Mouse (Mus musculus) midbrain, embryonic 14.5 days (tissue): ENCODE data around the gene Tspan3. TPM values are rescaled to one million over a fixed set of nuclear protein-coding genes. Genes with fewer than 3 reads are reported as not detected.

Experiments
- ATAC-seq: fragments of 200-750 bp; cut with Nextera tagmentation; 2 replicates; pipeline ENCODE4 v1.8.0; 2017; ENCODE audit warnings: moderate number of reproducible peaks, moderate library complexity; ENCODE audit not compliant: low FRiP score, low TSS enrichment
- DNase-seq: peaks from one replicate; pipeline ENCODE4 v3.0.0-alpha.2; 2015
- H3K27ac ChIP-seq: fragments of 300-500 bp; sonication (generic); replicated peaks from 2 replicates; pipeline ENCODE4 v1.5.1; 2014; ENCODE audit warnings: mild to moderate bottlenecking, low read depth, low read length, moderate library complexity
- H3K27me3 ChIP-seq: fragments of 300-500 bp; sonication (generic); 2 replicates; pipeline ENCODE4 v1.6.1; 2014; ENCODE audit warnings: low read length, control low read depth, mixed read lengths; ENCODE audit not compliant: control insufficient read depth, insufficient read depth
- H3K36me3 ChIP-seq: fragments of 300-500 bp; sonication (generic); 2 replicates; pipeline ENCODE4 v1.6.1; 2014; ENCODE audit warnings: low read length, control low read depth; ENCODE audit not compliant: control insufficient read depth, insufficient read depth
- H3K4me1 ChIP-seq: fragments of 300-500 bp; sonication (generic); 2 replicates; pipeline ENCODE4 v1.6.1; 2014; ENCODE audit warnings: mild to moderate bottlenecking, antibody characterized with exemption, low read length, control low read depth; ENCODE audit not compliant: control insufficient read depth, insufficient read depth
- H3K4me2 ChIP-seq: fragments of 300-500 bp; sonication (generic); 2 replicates; pipeline ENCODE4 v1.6.1; 2014; ENCODE audit warnings: mild to moderate bottlenecking, low read length, moderate library complexity
- H3K4me3 ChIP-seq: fragments of 300-500 bp; sonication (generic); replicated peaks from 2 replicates; pipeline ENCODE4 v1.5.1; 2014; ENCODE audit warnings: low read depth, low read length
- H3K9ac ChIP-seq: fragments of 300-500 bp; sonication (generic); replicated peaks from 2 replicates; pipeline ENCODE4 v1.6.1; 2014; ENCODE audit warnings: mild to moderate bottlenecking, low read length, moderate library complexity
- H3K9me3 ChIP-seq: fragments of 300-500 bp; sonication (generic); 2 replicates; pipeline ENCODE4 v1.6.1; 2016; ENCODE audit warnings: low read length, control low read depth, mixed read lengths; ENCODE audit not compliant: control insufficient read depth
- WGBS: fragments of 180-500 bp; shearing (Covaris S2); extraction: QIAGEN DNeasy Blood & Tissue Kit; methylation state at CpG from one replicate; pipeline ENCODE4 v1.1.7; 2014; 5-methylcytosine and 5-hydroxymethylcytosine counted together
- polyA plus RNA-seq: library from polyadenylated mRNA; unstranded; fragments of >200 nt; fragmentation: Nextera tagmentation; extraction: Ambion mirVana; gene quantifications from 2 replicates; pipeline ENCODE4 v1.2.1, GENCODE M21; 2014

Tspan3 gene
- polyA plus RNA-seq, 1 experiment from 2014 or later = 629 TPM

- no peak overlapping the region for H3K4me2 ChIP-seq
- no peak for DNase-seq
- no peak overlapping the region for H3K9ac ChIP-seq
- H3K4me1 ChIP-seq = no peaks in the 10 kb centered on the region
- no peak for ATAC-seq
- WGBS = 94% methylated on average over 3 of the region's 3 CpGs
- H3K9me3 ChIP-seq = no peaks in the 10 kb centered on the region
- no peak overlapping the region for H3K27ac ChIP-seq
- H3K36me3 ChIP-seq = peaks cover 70% of the 10 kb centered on the region
- no peak overlapping the region for H3K4me3 ChIP-seq
- no peaks in the 10 kb centered on the region for H3K27me3 ChIP-seq
These were observed 35.3 kb downstream of the Tspan3 start for GRCm38 (mm10) chr9:56129951-56130350.

GRCm38 (mm10) chr9:56128331-56128730 lies 36.9 kb downstream of the Tspan3 start:
- Histone ChIP-seq H3K9ac (no peak overlapping the region), H3K27ac (no peak overlapping the region), H3K4me2 (no peak overlapping the region), H3K4me1 (no peaks in the 10 kb centered on the region), H3K4me3 (no peak overlapping the region), H3K9me3 (no peaks in the 10 kb centered on the region), H3K36me3 (peaks cover 54% of the 10 kb centered on the region), H3K27me3 (no peaks in the 10 kb centered on the region)
- no peak for ATAC-seq
- WGBS = 78% methylated on average over 9 of the region's 9 CpGs
- no peak for DNase-seq

DNA sequence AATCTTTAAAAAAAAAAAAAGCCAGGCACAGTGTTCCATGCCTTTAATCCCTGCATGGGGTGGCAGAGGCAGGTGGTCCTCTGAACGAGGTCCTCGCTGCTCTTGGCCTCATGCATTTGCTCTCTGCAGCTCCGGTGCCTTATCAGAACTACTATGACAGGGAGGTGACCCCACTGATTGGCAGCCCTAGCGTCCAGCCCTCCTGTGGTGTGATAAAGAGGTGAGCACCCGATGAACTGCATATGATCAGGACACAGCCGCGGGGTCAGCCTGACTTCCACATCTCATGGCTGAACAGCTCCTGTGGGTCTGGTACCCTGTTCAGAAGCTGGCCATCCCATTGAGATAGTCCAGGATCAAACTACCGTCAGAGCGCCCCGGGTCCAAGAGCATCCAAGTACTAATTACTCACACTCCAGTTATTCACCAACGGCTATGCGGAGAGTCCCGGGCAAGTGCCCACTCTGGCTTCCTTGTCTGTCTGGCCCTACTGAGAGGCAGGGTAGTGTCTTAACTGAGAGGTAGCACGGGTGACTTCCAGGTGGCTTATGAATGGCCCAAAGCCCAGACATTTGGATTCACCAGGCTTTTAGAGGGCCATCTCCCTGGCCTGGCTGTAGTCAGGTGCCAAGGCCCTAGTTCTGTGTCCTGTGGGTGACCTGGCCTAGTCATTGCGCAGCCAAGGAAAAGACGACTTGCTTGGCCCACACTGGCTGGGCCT lies 38.7 kb downstream of the Tspan3 start:
- H3K36me3 ChIP-seq = peaks cover 37% of the 10 kb centered on the region
- H3K9ac ChIP-seq = no peak overlapping the region
- H3K27ac ChIP-seq = no peak overlapping the region
- H3K4me1 ChIP-seq = no peaks in the 10 kb centered on the region
- H3K4me3 ChIP-seq = no peak overlapping the region
- DNase-seq (no peak), ATAC-seq (no peak)
- H3K9me3 ChIP-seq = no peaks in the 10 kb centered on the region
- no peaks in the 10 kb centered on the region for H3K27me3 ChIP-seq
- WGBS = 91% methylated on average over 16 of the region's 16 CpGs
- no peak overlapping the region for H3K4me2 ChIP-seq

GRCm38 (mm10) chr9:56124561-56124960 lies 40.7 kb downstream of the Tspan3 start:
- H3K4me1 ChIP-seq = no peaks in the 10 kb centered on the region
- no peak overlapping the region for H3K9ac ChIP-seq

GRCm38 (mm10) chr9:56123613-56124012 lies 41.7 kb downstream of the Tspan3 start:
- H3K27me3 ChIP-seq = no peaks in the 10 kb centered on the region
- no peak for ATAC-seq
- H3K4me1 ChIP-seq = peaks cover 7% of the 10 kb centered on the region; the same call in 1 of the 2 replicates
- 87% methylated on average over 7 of the region's 7 CpGs for WGBS
- peaks cover 10% of the 10 kb centered on the region for H3K36me3 ChIP-seq
- DNase-seq = no peak
- H3K4me3 ChIP-seq = no peak overlapping the region
- H3K27ac ChIP-seq = peak overlapping the region; percentile 8; the same call in 1 of the 2 replicates
- H3K9me3 ChIP-seq = no peaks in the 10 kb centered on the region
- H3K4me2 ChIP-seq = no peak overlapping the region
- H3K9ac ChIP-seq = no peak overlapping the region

More at GRCm38 (mm10) chr9:56124561-56124960, 40.7 kb downstream of the Tspan3 start:
- Histone ChIP-seq H3K4me2 (no peak overlapping the region), H3K9me3 (no peaks in the 10 kb centered on the region), H3K36me3 (peaks cover 18% of the 10 kb centered on the region), H3K27ac (no peak overlapping the region), H3K4me3 (no peak overlapping the region), H3K27me3 (no peaks in the 10 kb centered on the region)
- ATAC-seq = no peak
- DNase-seq = no peak
- 36% methylated on average over 11 of the region's 11 CpGs for WGBS

GRCm38 (mm10) chr9:56122973-56123372 lies 42.3 kb downstream of the Tspan3 start:
- no peaks in the 10 kb centered on the region for H3K9me3 ChIP-seq
- H3K36me3 ChIP-seq = peaks cover 3% of the 10 kb centered on the region
- no peaks in the 10 kb centered on the region for H3K27me3 ChIP-seq
- ATAC-seq (0 out of 2 replicates have a peak, but pooled peaks have one; percentile 24), DNase-seq (peak; percentile 49)
- peaks cover 7% of the 10 kb centered on the region; the same call in 1 of the 2 replicates for H3K4me1 ChIP-seq
- WGBS = 69% methylated on average over 8 of the region's 8 CpGs
- H3K9ac ChIP-seq = no peak overlapping the region
- no peak overlapping the region for H3K4me3 ChIP-seq
- no peak overlapping the region for H3K27ac ChIP-seq
- H3K4me2 ChIP-seq = no peak overlapping the region

DNA sequence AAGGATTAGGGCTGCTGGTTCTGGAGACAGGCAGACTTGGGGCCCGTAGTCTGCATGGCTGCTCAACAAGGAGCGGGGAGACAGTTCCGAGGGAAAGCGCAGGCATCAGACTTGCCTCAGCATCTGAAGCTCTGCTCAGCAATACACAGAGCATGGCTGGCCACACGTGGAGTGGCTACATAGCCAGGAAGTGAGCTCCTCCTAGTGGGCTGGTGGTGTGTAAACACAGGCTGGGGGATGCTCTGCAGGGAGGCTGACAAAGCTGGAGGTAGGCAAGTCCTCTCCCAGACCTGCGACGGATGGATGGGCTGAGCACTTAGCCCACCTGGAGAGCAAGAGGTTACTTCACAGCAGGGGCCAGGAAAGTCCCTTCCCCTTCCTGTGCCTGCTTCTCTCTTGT lies 44.2 kb downstream of the Tspan3 start:
- ATAC-seq (peak; percentile 59; the same call in 1 of the 2 replicates), DNase-seq (peak; percentile 74)
- Histone ChIP-seq H3K4me2 (no peak overlapping the region), H3K4me3 (no peak overlapping the region), H3K27ac (no peak overlapping the region), H3K36me3 (no peaks in the 10 kb centered on the region), H3K9me3 (no peaks in the 10 kb centered on the region), H3K4me1 (peaks cover 7% of the 10 kb centered on the region; the same call in 1 of the 2 replicates), H3K27me3 (no peaks in the 10 kb centered on the region), H3K9ac (no peak overlapping the region)
- WGBS = 29% methylated on average over 7 of the region's 7 CpGs

GRCm38 (mm10) chr9:56119651-56120050 lies 45.6 kb downstream of the Tspan3 start:
- H3K4me3 ChIP-seq = no peak overlapping the region
- no peak overlapping the region for H3K27ac ChIP-seq
- ATAC-seq (no peak), DNase-seq (no peak)
- H3K9ac ChIP-seq = no peak overlapping the region
- H3K27me3 ChIP-seq = no peaks in the 10 kb centered on the region
- H3K36me3 ChIP-seq = no peaks in the 10 kb centered on the region
- WGBS = 86% methylated on average over 2 of the region's 2 CpGs
- H3K4me2 ChIP-seq = no peak overlapping the region
- peaks cover 7% of the 10 kb centered on the region; the same call in 1 of the 2 replicates for H3K4me1 ChIP-seq
- no peaks in the 10 kb centered on the region for H3K9me3 ChIP-seq

GRCm38 (mm10) chr9:56118582-56118981 lies 46.7 kb downstream of the Tspan3 start:
- 2% methylated on average over 14 of the region's 14 CpGs for WGBS

More at GRCm38 (mm10) chr9:56118582-56118981, 46.7 kb downstream of the Tspan3 start:
- DNase-seq (peak; percentile 95), ATAC-seq (peak; percentile 46; the same call in 1 of the 2 replicates)
- Histone ChIP-seq H3K4me1 (peaks cover 7% of the 10 kb centered on the region; the same call in 1 of the 2 replicates), H3K4me2 (peak overlapping the region; percentile 61), H3K9me3 (no peaks in the 10 kb centered on the region), H3K4me3 (peak overlapping the region; percentile 26), H3K27me3 (no peaks in the 10 kb centered on the region), H3K9ac (no peak overlapping the region; the same call in 1 of the 2 replicates), H3K36me3 (no peaks in the 10 kb centered on the region), H3K27ac (no peak overlapping the region)
